Mouse (Mus musculus) embryonic facial prominence, embryonic 14.5 days (tissue): ENCODE measurements around the gene Zfp622. TPM values are rescaled to one million over a fixed set of nuclear protein-coding genes. Genes with fewer than 3 reads are reported as not detected.
"Not testable (repeated sequence)": the region's sequence is repeated elsewhere in the genome, so short reads cannot be mapped to it uniquely, and the experiment has no call there.

Experiments used
- ATAC-seq: fragments of 200-750 bp; cut with Nextera tagmentation; 2 replicates; pipeline ENCODE4 v1.8.0; 2017; ENCODE audit warnings: low read depth, moderate number of reproducible peaks, moderate TSS enrichment
- DNase-seq: peaks from one replicate; pipeline ENCODE4 v3.0.0-alpha.2; 2015; ENCODE audit warnings: low spot score
- H3K27ac ChIP-seq: fragments of 300-500 bp; sonication (generic); replicated peaks from 2 replicates; pipeline ENCODE4 v1.5.1; 2014; ENCODE audit warnings: low read depth, mild to moderate bottlenecking, low read length, moderate library complexity
- H3K27me3 ChIP-seq: fragments of 300-500 bp; sonication (generic); replicated peaks from 2 replicates; pipeline ENCODE4 v1.6.1; 2014; ENCODE audit warnings: low read length; ENCODE audit not compliant: control insufficient read depth, insufficient read depth
- H3K36me3 ChIP-seq: fragments of 300-500 bp; sonication (generic); 2 replicates; pipeline ENCODE4 v1.6.1; 2014; ENCODE audit warnings: low read length, mixed read lengths; ENCODE audit not compliant: control insufficient read depth, insufficient read depth
- H3K4me1 ChIP-seq: fragments of 300-500 bp; sonication (generic); 2 replicates; pipeline ENCODE4 v1.6.1; 2014; ENCODE audit warnings: antibody characterized with exemption, low read length; ENCODE audit not compliant: control insufficient read depth, insufficient read depth
- H3K4me2 ChIP-seq: fragments of 300-500 bp; sonication (generic); 2 replicates; pipeline ENCODE4 v1.6.1; 2014; ENCODE audit warnings: low read depth, mild to moderate bottlenecking, low read length, moderate library complexity, mixed read lengths
- H3K4me3 ChIP-seq: fragments of 300-500 bp; sonication (generic); 2 replicates; pipeline ENCODE4 v1.5.1; 2014; ENCODE audit warnings: low read depth, mild to moderate bottlenecking, low read length
- H3K9ac ChIP-seq: fragments of 300-500 bp; sonication (generic); 2 replicates; pipeline ENCODE4 v1.6.1; 2014; ENCODE audit warnings: low read depth, mild to moderate bottlenecking, low read length, moderate library complexity, mixed read lengths
- H3K9me3 ChIP-seq: fragments of 300-500 bp; sonication (generic); 2 replicates; pipeline ENCODE4 v1.6.1; 2016; ENCODE audit warnings: low read length; ENCODE audit not compliant: control insufficient read depth
- WGBS: fragments of 180-500 bp; shearing (Covaris S2); extraction: QIAGEN DNeasy Blood & Tissue Kit; methylation state at CpG from one replicate; pipeline ENCODE4 v1.1.7; 2014; 5-methylcytosine and 5-hydroxymethylcytosine counted together
- polyA plus RNA-seq: library from polyadenylated mRNA; unstranded; fragments of >200 nt; fragmentation: Nextera tagmentation; extraction: Ambion mirVana; gene quantifications from 2 replicates; pipeline ENCODE4 v1.2.1, GENCODE M21; 2014

Zfp622 gene
- polyA plus RNA-seq, 1 experiment from 2014 or later, result 29.9 TPM

- Histone ChIP-seq H3K4me3 (peak overlapping the region; percentile 98), H3K9me3 (no peaks in the 10 kb centered on the region), H3K4me2 (peak overlapping the region; percentile 81), H3K4me1 (peaks cover 10% of the 10 kb centered on the region; the same call in 1 of the 2 replicates), H3K9ac (peak overlapping the region; percentile 92), H3K27me3 (no peaks in the 10 kb centered on the region), H3K27ac (peak overlapping the region; percentile 92), H3K36me3 (peaks cover 32% of the 10 kb centered on the region)
- 0% methylated on average over 46 of the region's 71 CpGs for WGBS
- ATAC-seq (no peak; the same call in 1 of the 2 replicates), DNase-seq (no peak)
These were observed 747 bp downstream of the Zfp622 start for GRCm38 (mm10) chr15:25984734-25985492.

GRCm38 (mm10) chr15:25992992-25993727, 9.0 kb downstream of the Zfp622 start:
- no peak overlapping the region for H3K9ac ChIP-seq
- H3K4me3 ChIP-seq, result no peak overlapping the region
- H3K4me2 ChIP-seq, result no peak overlapping the region
- no peaks in the 10 kb centered on the region for H3K9me3 ChIP-seq
- no peak overlapping the region for H3K27ac ChIP-seq
- 61% methylated on average over 8 of the region's 8 CpGs for WGBS
- no peaks in the 10 kb centered on the region for H3K4me1 ChIP-seq
- H3K36me3 ChIP-seq, result peaks cover 76% of the 10 kb centered on the region
- ATAC-seq, result no peak
- peak; percentile 75 for DNase-seq
- no peaks in the 10 kb centered on the region for H3K27me3 ChIP-seq

GRCm38 (mm10) chr15:25995521-25995920, 11.4 kb downstream of the Zfp622 start:
- Histone ChIP-seq H3K4me2 (no peak overlapping the region), H3K27ac (no peak overlapping the region), H3K4me3 (no peak overlapping the region), H3K9ac (no peak overlapping the region), H3K36me3 (peaks cover 60% of the 10 kb centered on the region), H3K9me3 (no peaks in the 10 kb centered on the region), H3K4me1 (no peaks in the 10 kb centered on the region), H3K27me3 (no peaks in the 10 kb centered on the region)
- ATAC-seq, result peak; percentile 53; the same call in 1 of the 2 replicates
- WGBS, result 38% methylated on average over 2 of the region's 2 CpGs
- peak; percentile 81 for DNase-seq

DNA sequence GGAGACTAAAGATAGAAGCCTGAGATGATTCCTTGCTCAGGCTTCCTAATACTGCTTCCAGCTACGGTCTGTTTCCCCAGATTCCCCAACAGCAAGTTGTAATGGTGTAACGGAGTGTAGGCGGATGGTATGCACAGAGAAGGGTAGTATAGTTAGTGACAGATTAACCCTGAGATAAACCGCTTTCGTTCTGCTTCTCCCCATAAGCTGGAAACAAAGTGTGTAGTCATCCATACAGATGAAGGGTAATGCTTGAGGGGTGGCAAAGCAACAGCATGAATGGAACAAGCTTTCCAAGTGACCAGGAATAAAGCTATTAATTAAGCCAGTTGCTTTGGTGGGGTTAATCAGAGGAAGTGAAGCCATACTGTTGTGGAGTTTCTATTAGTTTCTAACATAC, 15.4 kb downstream of the Zfp622 start:
- peak; percentile 19 for DNase-seq
- H3K36me3 ChIP-seq, result peaks cover 29% of the 10 kb centered on the region
- H3K4me3 ChIP-seq, H3K9me3 ChIP-seq, H3K4me2 ChIP-seq, H3K4me1 ChIP-seq, H3K27me3 ChIP-seq, H3K9ac ChIP-seq, H3K27ac ChIP-seq, ATAC-seq: not testable (repeated sequence)
- WGBS, result 72% methylated on average over 5 of the region's 5 CpGs

DNA sequence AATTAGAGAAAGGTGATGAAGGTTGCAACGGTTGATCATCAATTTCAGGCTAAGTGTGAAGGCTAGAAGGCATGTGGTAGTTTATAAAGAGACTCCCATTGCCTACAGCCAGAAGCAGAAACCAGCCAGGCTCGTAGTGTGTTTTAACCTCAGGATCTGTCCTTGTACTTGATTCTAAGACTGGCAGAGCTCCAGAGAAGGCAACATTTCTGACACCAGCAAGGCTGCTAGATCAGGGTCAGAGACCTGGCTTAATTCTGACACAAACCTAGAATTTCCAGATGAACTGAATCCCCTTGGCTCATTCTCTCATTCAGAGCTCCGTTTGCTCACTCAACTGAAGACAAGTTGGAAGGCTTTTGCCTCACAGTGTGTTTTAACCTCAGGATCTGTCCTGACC, 24.5 kb downstream of the Zfp622 start:
- no peaks in the 10 kb centered on the region for H3K9me3 ChIP-seq
- H3K4me3 ChIP-seq, result no peak overlapping the region
- no peak overlapping the region for H3K27ac ChIP-seq
- H3K9ac ChIP-seq, result no peak overlapping the region
- no peaks in the 10 kb centered on the region for H3K36me3 ChIP-seq
- ATAC-seq, result no peak
- H3K4me2 ChIP-seq, result no peak overlapping the region
- no peaks in the 10 kb centered on the region for H3K4me1 ChIP-seq
- no peaks in the 10 kb centered on the region for H3K27me3 ChIP-seq
- no peak for DNase-seq
- 74% methylated on average over 3 of the region's 3 CpGs for WGBS

GRCm38 (mm10) chr15:26012891-26013290, 28.7 kb downstream of the Zfp622 start:
- H3K9ac ChIP-seq, result no peak overlapping the region
- 0 out of 2 replicates have a peak, but pooled peaks cover 2% of the 10 kb centered on the region for H3K4me1 ChIP-seq
- no peak overlapping the region for H3K4me2 ChIP-seq
- DNase-seq (no peak), ATAC-seq (no peak)
- no peak overlapping the region for H3K27ac ChIP-seq
- H3K9me3 ChIP-seq, result no peaks in the 10 kb centered on the region
- 51% methylated on average over 4 of the region's 4 CpGs for WGBS
- no peaks in the 10 kb centered on the region for H3K36me3 ChIP-seq
- no peak overlapping the region for H3K4me3 ChIP-seq
- H3K27me3 ChIP-seq, result no peaks in the 10 kb centered on the region

DNA sequence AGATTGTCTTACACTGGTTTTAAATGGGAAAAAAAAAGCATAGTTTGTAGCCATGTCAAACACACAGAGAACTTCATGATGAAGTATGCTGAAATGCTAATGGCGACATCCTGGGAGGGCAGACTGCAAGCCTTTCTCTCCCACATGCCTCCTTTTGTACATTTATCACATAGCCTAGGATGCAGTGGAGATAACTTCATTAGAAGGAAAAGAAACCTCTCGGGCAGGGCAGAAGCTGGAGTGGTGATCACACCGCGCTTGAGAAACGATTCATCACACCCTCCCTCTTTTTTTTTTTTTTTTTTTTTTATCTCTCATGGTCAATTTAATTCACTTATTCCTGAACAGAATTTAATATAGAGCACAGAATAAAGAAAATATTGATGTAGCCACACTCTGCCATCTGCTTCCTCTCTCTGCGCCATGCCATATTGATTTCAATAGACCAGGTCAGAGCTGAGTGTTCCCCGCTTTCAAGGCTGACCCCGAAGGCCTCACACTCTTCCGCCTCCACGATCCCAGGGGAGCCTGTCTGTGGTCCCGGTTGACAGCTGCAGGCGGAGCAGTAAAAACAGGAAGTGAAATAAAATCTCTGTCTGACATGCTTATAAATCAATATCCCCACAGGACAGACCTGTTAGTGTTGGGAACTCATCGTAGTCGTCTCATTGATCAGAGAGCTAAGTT, 32.0 kb downstream of the Zfp622 start:
- Histone ChIP-seq H3K4me2 (no peak overlapping the region), H3K4me1 (0 out of 2 replicates have a peak, but pooled peaks cover 2% of the 10 kb centered on the region), H3K4me3 (no peak overlapping the region), H3K27me3 (no peaks in the 10 kb centered on the region), H3K36me3 (no peaks in the 10 kb centered on the region), H3K9me3 (no peaks in the 10 kb centered on the region), H3K9ac (no peak overlapping the region), H3K27ac (no peak overlapping the region)
- 30% methylated on average over 14 of the region's 14 CpGs for WGBS
- ATAC-seq (peak; percentile 22; the same call in 1 of the 2 replicates), DNase-seq (peak; percentile 46)

DNA sequence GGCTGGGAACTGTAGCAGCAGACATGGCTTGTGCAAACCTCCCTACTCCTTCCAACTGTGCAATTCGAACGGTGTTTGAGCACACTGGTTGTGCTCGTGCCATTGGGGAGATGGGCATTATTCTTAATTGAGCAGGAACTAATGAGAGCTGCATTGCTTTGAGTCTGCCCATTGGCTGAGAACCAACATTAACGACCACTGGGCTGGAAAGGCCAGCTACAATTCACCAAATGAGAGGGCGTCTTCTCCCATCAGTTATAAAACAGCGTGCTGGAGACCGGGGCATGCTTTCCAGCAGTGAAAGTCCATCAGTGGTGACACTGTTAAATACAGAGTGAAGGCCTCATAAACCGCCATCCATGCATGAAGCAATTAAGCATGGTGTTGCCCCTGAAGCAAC, 37.6 kb downstream of the Zfp622 start:
- Histone ChIP-seq H3K27me3 (no peaks in the 10 kb centered on the region), H3K9me3 (no peaks in the 10 kb centered on the region), H3K36me3 (no peaks in the 10 kb centered on the region), H3K9ac (no peak overlapping the region), H3K4me1 (no peaks in the 10 kb centered on the region), H3K27ac (no peak overlapping the region), H3K4me3 (no peak overlapping the region), H3K4me2 (no peak overlapping the region)
- ATAC-seq (peak; percentile 82; the same call in 1 of the 2 replicates), DNase-seq (peak; percentile 64)
- WGBS, result 81% methylated on average over 8 of the region's 8 CpGs
